Comparison of ENCODE assay signal across 8 mouse cellular contexts in genomic region chr16:10992090-10993031, GRCm38 (mm10).
DNase-seq lines count a peak whose midpoint lies in the region; ATAC-seq and TF ChIP-seq lines count a peak whose summit lies in the region.

No protein-coding gene starts in this region.

- peak overlapping the region; percentile 99 for H3K4me3 ChIP-seq in embryonic fibroblast, embryonic 13.5 days (ENCODE audit: insufficient read depth, low read length)
- peak overlapping the region; percentile 68 for H3K4me3 ChIP-seq in limb, embryonic 11.5 days (ENCODE audit: low read depth, low read length)
- peak overlapping the region; percentile 88 for H3K4me3 ChIP-seq in midbrain, embryonic 10.5 days

- peaks cover 7% of the 10 kb centered on the region; the same call in 1 of the 2 replicates for H3K4me1 ChIP-seq in embryonic fibroblast, embryonic 13.5 days (ENCODE audit: control insufficient read depth, insufficient read depth, low read length)
- H3K4me1 ChIP-seq in limb, embryonic 11.5 days (ENCODE audit: control insufficient read depth, insufficient read depth, low read length), result no peaks in the 10 kb centered on the region
- H3K4me1 ChIP-seq in midbrain, embryonic 10.5 days, result peaks cover 20% of the 10 kb centered on the region

- peak overlapping the region; percentile 89 for H3K27ac ChIP-seq in embryonic fibroblast, embryonic 13.5 days (ENCODE audit: insufficient read depth, low read length)
- H3K27ac ChIP-seq in limb, embryonic 11.5 days (replicated peaks; ENCODE audit: low read depth, low read length), result peak overlapping the region; percentile 22; the same call in 1 of the 2 replicates
- H3K27ac ChIP-seq in midbrain, embryonic 10.5 days (replicated peaks), result peak overlapping the region; percentile 92

- no peaks in the 10 kb centered on the region; the same call in 1 of the 2 replicates for H3K36me3 ChIP-seq in limb, embryonic 11.5 days (ENCODE audit: control insufficient read depth, insufficient read depth, low read length)
- peaks cover 28% of the 10 kb centered on the region for H3K36me3 ChIP-seq in midbrain, embryonic 10.5 days

- H3K27me3 ChIP-seq in limb, embryonic 11.5 days (ENCODE audit: control insufficient read depth, insufficient read depth, low read length), result no peaks in the 10 kb centered on the region
- H3K27me3 ChIP-seq in midbrain, embryonic 10.5 days (ENCODE audit: low read depth, poor library complexity, severe bottlenecking), result no peaks in the 10 kb centered on the region

- TF ChIP-seq CTCF in embryonic fibroblast, embryonic 13.5 days (IDR thresholded peaks at IDR 0.05; ENCODE audit: borderline replicate concordance, insufficient read depth, low read length), result no peak

- intact Hi-C loops in heart, postnatal 14 days (cut with DNase I), result loop anchor here (2.0 to 5.0 kb wide), 2 partner anchors 16 to 40 kb away; no protein-coding TSS in a partner anchor

- WGBS in limb, embryonic 11.5 days, result under 1% methylated on average over 51 of the region's 52 CpGs
- under 1% methylated on average over 52 of the region's 52 CpGs for WGBS in midbrain, embryonic 10.5 days

- peak; percentile 54 for DNase-seq in CD4-positive, CD25-positive, alpha-beta regulatory T cell, adult 2 months (ENCODE audit: low read depth, low spot score)
- DNase-seq in Muller cell, postnatal 12 days (ENCODE audit: inconsistent ontology term), result peak; percentile 75
- DNase-seq in heart, postnatal 14 days, result peak; percentile 54 to 56
- peak; percentile 73 for DNase-seq in limb, embryonic 11.5 days (ENCODE audit: low spot score)
- peak; percentile 62 for DNase-seq in midbrain, embryonic 10.5 days (ENCODE audit: low spot score)
- DNase-seq in skeletal muscle tissue, adult 2 months (ENCODE audit: low read depth, low spot score), result peak; percentile 45
- DNase-seq in T-cell, adult 2 months (ENCODE audit: low spot score), result no peak

- H3K9me3 ChIP-seq in limb, embryonic 11.5 days (ENCODE audit: control insufficient read depth, low read length), result peaks cover 9% of the 10 kb centered on the region; the same call in 1 of the 2 replicates
- H3K9me3 ChIP-seq in midbrain, embryonic 10.5 days (replicated peaks), result peaks cover 24% of the 10 kb centered on the region

- peak overlapping the region; percentile 67 for H3K9ac ChIP-seq in limb, embryonic 11.5 days (ENCODE audit: low read length)

- peak; percentile 18; the same call in 1 of the 2 replicates for ATAC-seq in limb, embryonic 11.5 days (ENCODE audit: insufficient number of reproducible peaks, low FRiP score, low TSS enrichment, low read depth)

- peak; percentile 39; the same call in 1 of the 2 replicates for TF ChIP-seq POLR2A in embryonic fibroblast, embryonic 13.5 days (IDR thresholded peaks at IDR 0.05; ENCODE audit: low read depth, low read length)

- peak overlapping the region; percentile 77 for H3K4me2 ChIP-seq in limb, embryonic 11.5 days (ENCODE audit: low read depth, severe bottlenecking)

Comparison
In these comparisons a context has a peak if more than half of its experiments do, and no peak if none do; other contexts are left out.
1. H3K27ac ChIP-seq: peak in every context shown above with its lines; median percentile 92 in midbrain, embryonic 10.5 days; 89 in embryonic fibroblast, embryonic 13.5 days; 22 in limb, embryonic 11.5 days.